Mouse (Mus musculus): ENCODE measurements at regions not wholly inside any gene's neighbourhood (a gene's known extent, or its start where the extent isn't known, plus 50 kb on each side); places are given as distances from the start of the nearest gene placed in this dataset.

GRCm38 (mm10) chrX:52668679-52669078 lies 54.9 kb upstream of the Gpc3 start:
- no peak for DNase-seq (ENCODE audit: low read depth, low spot score)

DNA sequence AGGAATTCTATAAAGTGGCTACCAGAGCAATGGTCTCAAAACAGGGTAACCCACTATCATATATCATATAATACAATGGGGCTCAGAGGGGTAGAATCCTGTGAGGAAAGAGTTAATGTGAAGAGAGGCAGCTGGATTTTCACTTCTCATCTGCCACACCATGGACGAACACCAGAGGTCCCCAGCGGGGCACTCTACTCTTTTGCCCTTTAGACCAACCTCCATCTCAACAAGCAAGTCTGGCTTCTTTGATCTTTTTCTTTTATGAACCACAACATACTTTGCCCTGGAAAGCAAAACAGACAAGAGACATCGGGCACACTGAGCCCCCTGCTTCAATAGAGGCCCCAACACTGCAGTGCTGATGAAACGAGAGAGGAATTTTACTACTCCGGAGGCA lies 65.3 kb upstream of the Gpc3 start:
- peak; percentile 1 for DNase-seq (ENCODE audit: low read depth, low spot score)

GRCm38 (mm10) chrX:52694392-52694791 lies 80.6 kb upstream of the Gpc3 start:
- DNase-seq (ENCODE audit: low read depth, low spot score), result peak; percentile 4

- DNase-seq (ENCODE audit: low read depth, low spot score), result no peak
Measured at GRCm38 (mm10) chrX:52699615-52700014, 85.9 kb upstream of the Gpc3 start.

- DNase-seq (ENCODE audit: low read depth, low spot score), result peak; percentile 28
Measured at GRCm38 (mm10) chrX:52717495-52717894, 73.5 kb upstream of the Ccdc160 start.

DNA sequence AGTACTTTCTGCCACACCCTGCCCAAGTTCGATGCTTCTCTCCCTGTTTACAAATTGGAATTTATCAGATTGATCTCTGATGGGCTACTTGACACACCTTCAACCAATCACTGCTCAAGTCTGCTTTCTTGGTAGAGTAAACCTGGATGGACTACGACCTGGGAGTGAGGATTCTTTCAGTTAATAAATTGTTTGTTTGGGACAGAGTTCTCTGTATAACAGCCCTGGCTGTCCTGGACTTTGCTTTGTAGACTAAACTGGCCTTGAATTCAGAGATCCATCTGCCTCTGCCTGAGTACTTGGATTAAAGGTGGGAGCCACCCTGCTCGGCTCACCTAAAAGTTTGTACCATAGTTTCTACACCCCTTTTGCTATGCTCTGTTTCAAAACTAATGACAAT lies 52.9 kb upstream of the Ccdc160 start:
- no peak for DNase-seq (ENCODE audit: low read depth, low spot score)
